Mouse (Mus musculus) layer of hippocampus, adult 9-11 months (tissue): ENCODE results near the gene Rbfox1.

Experiments
- DNase-seq: peaks from one replicate; pipeline ENCODE4 v3.0.0; 2022

Rbfox1 gene

DNA sequence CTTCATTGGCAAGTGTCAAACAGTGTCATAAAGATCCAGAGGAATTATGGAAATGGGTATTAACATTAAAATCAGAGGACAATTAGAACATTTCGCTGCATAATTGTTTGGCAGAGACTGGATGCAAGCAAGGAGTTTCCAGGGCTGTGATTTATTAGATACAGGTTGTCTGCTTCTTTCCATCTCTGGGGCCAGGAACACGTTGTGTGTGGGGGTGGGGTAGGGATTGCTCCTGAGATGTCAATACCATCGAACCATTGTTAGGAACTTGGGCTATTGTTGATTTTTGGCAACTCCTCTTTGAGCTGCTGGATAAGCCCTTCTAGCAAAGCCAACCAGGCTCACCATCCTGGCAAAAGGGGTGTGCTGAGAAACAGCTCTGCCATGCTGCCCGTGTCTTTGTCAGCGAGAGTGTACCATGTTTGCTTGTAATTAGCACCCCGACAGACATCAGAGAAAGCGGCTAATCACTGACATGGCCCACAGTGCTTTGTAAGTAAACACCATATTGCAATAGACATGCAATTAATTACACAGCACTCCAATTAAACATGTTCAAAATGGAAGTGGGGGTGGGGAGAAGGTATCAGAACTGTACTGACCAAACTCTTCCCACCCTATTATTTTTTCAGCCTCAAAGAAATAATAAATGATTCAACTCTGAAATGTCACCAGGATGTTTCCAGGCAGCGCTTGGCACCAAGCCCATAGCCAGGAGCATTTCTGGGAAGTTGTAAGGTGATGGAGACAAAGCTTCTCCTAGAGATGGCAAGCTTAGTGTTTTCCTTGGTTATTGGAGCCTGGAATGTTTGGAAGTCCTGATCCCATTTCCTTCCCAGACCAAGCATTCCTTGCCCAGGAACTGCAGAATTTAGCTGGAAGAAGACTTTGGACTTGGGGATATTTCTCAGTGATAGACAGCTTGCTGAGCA, 1562.8 kb downstream of the Rbfox1 start:
- no peak for DNase-seq

DNA sequence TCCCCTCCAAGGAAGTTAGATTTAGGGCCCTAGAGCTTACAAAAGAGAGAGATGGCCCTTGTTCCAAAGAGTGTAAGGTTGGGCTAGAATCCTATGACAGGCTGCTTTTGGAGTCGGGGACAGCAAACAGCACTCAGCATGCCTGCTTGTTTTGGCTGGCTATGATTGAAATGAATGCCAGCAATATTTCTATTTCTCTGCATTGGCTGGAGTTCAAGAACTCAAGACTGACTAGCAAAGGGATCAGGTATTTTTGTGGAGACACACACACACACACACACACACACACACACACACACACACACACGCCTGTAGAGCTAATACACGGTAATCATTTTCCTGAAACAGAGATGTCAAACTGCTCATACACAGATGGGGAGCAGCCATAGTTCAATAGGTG, 1566.0 kb downstream of the Rbfox1 start:
- DNase-seq, result no peak

DNA sequence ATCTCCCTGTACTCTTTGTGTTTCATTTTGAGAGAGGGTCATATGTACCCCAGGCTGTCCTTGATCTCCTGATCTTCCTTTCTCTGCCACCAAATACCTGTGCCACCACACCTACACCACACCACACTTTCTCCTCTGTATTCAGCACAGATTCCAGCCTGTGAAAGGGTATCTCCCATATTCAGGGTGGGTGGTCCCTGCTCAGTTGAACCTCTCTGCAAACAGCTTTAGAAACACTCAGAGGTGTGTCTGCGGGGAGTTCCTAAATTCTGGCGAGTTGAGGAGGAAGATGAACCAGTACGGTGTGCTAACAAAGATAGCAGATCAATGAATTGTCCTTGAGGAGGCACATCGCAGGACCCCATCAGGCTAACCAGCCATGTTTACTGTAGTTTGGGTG, 1572.4 kb downstream of the Rbfox1 start:
- no peak for DNase-seq
